Mouse (Mus musculus): ENCODE data around the gene Dapp1.
"Not testable (repeated sequence)": the region's sequence is repeated elsewhere in the genome, so short reads cannot be mapped to it uniquely, and the experiment has no call there.

DNA sequence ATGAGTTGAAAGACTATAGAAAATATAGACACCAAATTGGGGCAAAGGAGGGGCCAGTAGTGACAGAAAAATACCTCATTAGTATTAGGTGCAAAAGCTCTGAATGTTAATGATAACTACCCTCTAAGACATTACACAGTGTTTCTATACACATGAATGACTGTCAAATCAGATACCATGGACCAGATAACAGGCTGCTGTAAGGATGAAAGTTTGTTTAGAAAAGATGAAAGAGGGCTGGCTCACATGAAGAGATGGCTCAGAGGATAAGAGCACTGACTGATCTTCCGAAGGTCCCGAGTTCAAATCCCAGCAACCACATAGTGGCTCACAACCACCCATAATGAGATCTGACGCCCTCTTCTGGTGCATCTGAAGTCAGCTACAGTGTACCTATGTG lies 30.0 kb downstream of the Dapp1 start:
- TF ChIP-seq CTCF (IDR thresholded peaks at IDR 0.05); POLR2A (IDR thresholded peaks at IDR 0.05; ENCODE audit: insufficient read depth, low read depth, low read length): not testable (repeated sequence)
